Mouse (Mus musculus) small intestine, adult 2 months (tissue): ENCODE measurements at regions not wholly inside any gene's neighbourhood (a gene's known extent, or its start where the extent isn't known, plus 50 kb on each side); places are given as distances from the start of the nearest gene placed in this dataset.
A peak's percentile ranks its signal among the peaks of the same experiment; 100 is the strongest.

Experiments
- H3K27ac ChIP-seq: fragments of 200-500 bp; 2 replicates; pipeline ENCODE4 v1.5.1; 2012; ENCODE audit warnings: low read depth, low read length, control low read depth, inconsistent platforms; ENCODE audit not compliant: insufficient read depth
- H3K27me3 ChIP-seq: fragments of 200-500 bp; 2 replicates; pipeline ENCODE4 v1.6.1; 2012; ENCODE audit warnings: mild to moderate bottlenecking, moderate library complexity, low read length, inconsistent platforms; ENCODE audit not compliant: control insufficient read depth, insufficient read depth
- H3K36me3 ChIP-seq: fragments of 200-500 bp; 2 replicates; pipeline ENCODE4 v1.6.1; 2012; ENCODE audit warnings: mild to moderate bottlenecking, low read length, control low read depth, inconsistent platforms; ENCODE audit not compliant: control insufficient read depth, insufficient read depth
- H3K4me1 ChIP-seq: fragments of 200-500 bp; 2 replicates; pipeline ENCODE4 v1.6.1; 2012; ENCODE audit warnings: low read length, inconsistent platforms, mixed read lengths; ENCODE audit not compliant: control insufficient read depth, insufficient read depth, insufficient read length
- H3K4me3 ChIP-seq: fragments of 200-500 bp; 2 replicates; pipeline ENCODE4 v1.5.1; 2012; ENCODE audit warnings: low read depth, mild to moderate bottlenecking, control low read depth, inconsistent platforms, low read length, moderate library complexity
- CTCF ChIP-seq: fragments of 200-500 bp; IDR thresholded peaks from 2 replicates; pipeline ENCODE4 v1.5.1; 2012; ENCODE audit warnings: low read depth, mild to moderate bottlenecking, control low read depth, inconsistent platforms, low read length, moderate library complexity, mixed read lengths; ENCODE audit not compliant: insufficient replicate concordance, insufficient read length; ENCODE audit errors: extremely low read depth
- POLR2A ChIP-seq: fragments of 200-500 bp; IDR thresholded peaks from 2 replicates; pipeline ENCODE4 v1.6.1; 2012; ENCODE audit warnings: low read depth, mild to moderate bottlenecking, control low read depth, inconsistent platforms, low read length, moderate library complexity
- WGBS: fragments of 180-500 bp; shearing (Covaris S2); methylation state at CpG from one replicate; pipeline ENCODE4 v1.1.7; 2018; 5-methylcytosine and 5-hydroxymethylcytosine counted together

- H3K4me1 ChIP-seq: peaks cover 35% of the 10 kb centered on the region
These were observed 125.9 kb downstream of the Irs2 start for GRCm38 (mm10) chr8:10882381-10882780.

GRCm38 (mm10) chr8:10879883-10880282, 128.4 kb downstream of the Irs2 start:
- H3K4me1 ChIP-seq: peaks cover 35% of the 10 kb centered on the region
- H3K27ac ChIP-seq: peak overlapping the region; percentile 88
- H3K27me3 ChIP-seq: no peaks in the 10 kb centered on the region
- no peak overlapping the region for H3K4me3 ChIP-seq
- WGBS: 39% methylated on average over 6 of the region's 6 CpGs
- TF ChIP-seq POLR2A (no peak), CTCF (no peak)
- H3K36me3 ChIP-seq: no peaks in the 10 kb centered on the region

More at GRCm38 (mm10) chr8:10882381-10882780, 125.9 kb downstream of the Irs2 start:
- H3K4me3 ChIP-seq: no peak overlapping the region
- no peak for TF ChIP-seq POLR2A
- TF ChIP-seq CTCF: no peak
- no peaks in the 10 kb centered on the region for H3K27me3 ChIP-seq
- H3K27ac ChIP-seq: no peak overlapping the region
- H3K36me3 ChIP-seq: no peaks in the 10 kb centered on the region
- 64% methylated on average over 5 of the region's 5 CpGs for WGBS

GRCm38 (mm10) chr8:10879049-10879847, 129.0 kb downstream of the Irs2 start:
- no peaks in the 10 kb centered on the region for H3K27me3 ChIP-seq
- peaks cover 35% of the 10 kb centered on the region for H3K4me1 ChIP-seq
- no peaks in the 10 kb centered on the region for H3K36me3 ChIP-seq
- H3K4me3 ChIP-seq: no peak overlapping the region
- peak; percentile 34; the same call in 1 of the 2 replicates for TF ChIP-seq CTCF
- no peak for TF ChIP-seq POLR2A
- H3K27ac ChIP-seq: peak overlapping the region; percentile 88
- WGBS: 33% methylated on average over 10 of the region's 10 CpGs

GRCm38 (mm10) chr8:10878371-10878770, 129.9 kb downstream of the Irs2 start:
- Histone ChIP-seq H3K27ac (no peak overlapping the region), H3K4me1 (peaks cover 35% of the 10 kb centered on the region), H3K4me3 (no peak overlapping the region), H3K27me3 (no peaks in the 10 kb centered on the region), H3K36me3 (no peaks in the 10 kb centered on the region)
- WGBS: 82% methylated on average over 4 of the region's 4 CpGs
- TF ChIP-seq POLR2A: no peak
- no peak for TF ChIP-seq CTCF

GRCm38 (mm10) chr8:10875170-10875569, 133.1 kb downstream of the Irs2 start:
- 90% methylated on average over 6 of the region's 6 CpGs for WGBS
- Histone ChIP-seq H3K27me3 (no peaks in the 10 kb centered on the region), H3K36me3 (no peaks in the 10 kb centered on the region), H3K4me3 (no peak overlapping the region), H3K4me1 (peaks cover 17% of the 10 kb centered on the region; the same call in 1 of the 2 replicates), H3K27ac (no peak overlapping the region)
- TF ChIP-seq CTCF (no peak), POLR2A (no peak)

GRCm38 (mm10) chr8:10871451-10871850, 136.8 kb downstream of the Irs2 start:
- no peaks in the 10 kb centered on the region for H3K27me3 ChIP-seq
- H3K27ac ChIP-seq: no peak overlapping the region
- no peak overlapping the region for H3K4me3 ChIP-seq
- peaks cover 18% of the 10 kb centered on the region for H3K4me1 ChIP-seq
- WGBS: 81% methylated on average over 7 of the region's 7 CpGs
- no peak for TF ChIP-seq POLR2A
- no peak for TF ChIP-seq CTCF
- H3K36me3 ChIP-seq: no peaks in the 10 kb centered on the region

- Histone ChIP-seq H3K27ac (no peak overlapping the region), H3K27me3 (no peaks in the 10 kb centered on the region), H3K4me1 (peaks cover 23% of the 10 kb centered on the region), H3K4me3 (no peak overlapping the region), H3K36me3 (no peaks in the 10 kb centered on the region)
- WGBS: 89% methylated on average over 13 of the region's 13 CpGs
- TF ChIP-seq POLR2A (no peak), CTCF (no peak)
These were observed 137.7 kb downstream of the Irs2 start for GRCm38 (mm10) chr8:10870423-10871055.
